Mouse (Mus musculus) heart, embryonic 15.5 days (tissue): ENCODE data around the gene Ebf1. TPM values are rescaled to one million over a fixed set of nuclear protein-coding genes. Genes with fewer than 3 reads are reported as not detected.

Experiments used
- ATAC-seq: fragments of 200-750 bp; cut with Nextera tagmentation; replicated peaks from 2 replicates; pipeline ENCODE4 v1.8.0; 2017; ENCODE audit warnings: low read depth, moderate TSS enrichment; ENCODE audit not compliant: insufficient number of reproducible peaks, insufficient read depth, low FRiP score
- H3K27ac ChIP-seq: fragments of 300-500 bp; sonication (generic); 2 replicates; pipeline ENCODE4 v1.5.1; 2015; ENCODE audit warnings: mild to moderate bottlenecking, inconsistent platforms
- H3K27me3 ChIP-seq: fragments of 300-500 bp; sonication (generic); 2 replicates; pipeline ENCODE4 v1.6.1; 2015; ENCODE audit warnings: inconsistent platforms
- H3K36me3 ChIP-seq: fragments of 300-500 bp; sonication (generic); 2 replicates; pipeline ENCODE4 v1.6.1; 2015; ENCODE audit warnings: mild to moderate bottlenecking, inconsistent platforms
- H3K4me1 ChIP-seq: fragments of 300-500 bp; sonication (generic); replicated peaks from 2 replicates; pipeline ENCODE4 v1.6.1; 2015; ENCODE audit warnings: inconsistent platforms
- H3K4me2 ChIP-seq: fragments of 300-500 bp; sonication (generic); 2 replicates; pipeline ENCODE4 v1.6.1; 2015; ENCODE audit warnings: inconsistent platforms, mild to moderate bottlenecking, moderate library complexity
- H3K4me3 ChIP-seq: fragments of 300-500 bp; sonication (generic); 2 replicates; pipeline ENCODE4 v1.5.1; 2015; ENCODE audit warnings: mild to moderate bottlenecking, inconsistent platforms
- H3K9ac ChIP-seq: fragments of 300-500 bp; sonication (generic); 2 replicates; pipeline ENCODE4 v1.6.1; 2015; ENCODE audit warnings: mild to moderate bottlenecking, inconsistent platforms
- H3K9me3 ChIP-seq: fragments of 300-500 bp; sonication (generic); replicated peaks from 2 replicates; pipeline ENCODE4 v1.6.1; 2016; ENCODE audit warnings: inconsistent platforms
- WGBS: fragments of 180-500 bp; shearing (Covaris S2); methylation state at CpG from one replicate; pipeline ENCODE4 v1.1.7; 2015; ENCODE audit warnings: mixed read lengths; 5-methylcytosine and 5-hydroxymethylcytosine counted together
- polyA plus RNA-seq: library from polyadenylated mRNA; unstranded; fragments of >200 nt; fragmentation: Nextera tagmentation; extraction: Ambion mirVana; gene quantifications from 2 replicates; pipeline ENCODE4 v1.2.1, GENCODE M21; 2015

The Ebf1 gene
- polyA plus RNA-seq, 1 experiment from 2014 or later, result 16.8 TPM

DNA sequence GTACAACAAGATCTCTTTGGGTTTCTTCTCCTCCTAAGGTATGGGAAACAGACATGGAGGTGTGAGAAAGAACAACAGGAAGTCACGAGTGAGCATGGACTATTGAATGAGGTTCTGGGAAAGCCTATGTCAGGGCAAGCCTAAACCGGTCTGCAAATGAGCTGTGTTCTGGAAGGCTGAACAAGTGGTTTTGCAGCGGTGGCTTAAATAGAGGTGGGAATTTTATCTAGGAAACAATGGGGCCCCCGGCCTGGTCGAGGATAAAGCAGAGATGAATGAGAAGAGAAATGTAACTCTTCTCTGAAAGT, 73.1 kb downstream of the Ebf1 start:
- no peak overlapping the region for H3K4me3 ChIP-seq
- ATAC-seq, result no peak
- 66% methylated on average over 5 of the region's 5 CpGs for WGBS
- no peak overlapping the region for H3K9ac ChIP-seq
- no peak overlapping the region for H3K27ac ChIP-seq
- H3K4me1 ChIP-seq, result peaks cover 16% of the 10 kb centered on the region
- H3K4me2 ChIP-seq, result no peak overlapping the region
- no peaks in the 10 kb centered on the region for H3K27me3 ChIP-seq
- no peaks in the 10 kb centered on the region for H3K36me3 ChIP-seq
- H3K9me3 ChIP-seq, result no peaks in the 10 kb centered on the region

DNA sequence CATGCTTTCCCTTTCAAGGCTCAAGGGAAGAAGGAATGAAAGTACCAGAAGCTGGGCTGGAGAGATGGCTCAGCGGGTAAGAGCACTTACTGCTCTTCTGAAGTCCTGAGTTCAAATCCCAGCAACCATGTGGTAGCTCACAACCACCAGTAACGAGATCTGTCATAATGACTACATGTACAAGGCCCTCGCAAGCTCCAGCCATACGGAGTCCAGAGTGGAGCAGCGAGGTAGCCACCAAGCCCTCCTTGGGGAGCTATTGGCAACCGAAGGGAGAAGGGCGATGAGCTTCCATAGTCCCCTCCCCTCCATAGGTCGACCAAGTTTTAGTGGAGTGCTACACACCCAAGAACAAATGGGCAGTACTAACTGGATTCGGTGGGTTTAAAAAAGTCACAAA, 78.3 kb downstream of the Ebf1 start:
- Histone ChIP-seq H3K9ac (no peak overlapping the region), H3K36me3 (no peaks in the 10 kb centered on the region), H3K4me2 (no peak overlapping the region), H3K4me3 (no peak overlapping the region), H3K4me1 (peaks cover 8% of the 10 kb centered on the region), H3K9me3 (no peaks in the 10 kb centered on the region), H3K27ac (no peak overlapping the region), H3K27me3 (no peaks in the 10 kb centered on the region)
- WGBS, result 92% methylated on average over 9 of the region's 9 CpGs
- no peak for ATAC-seq

DNA sequence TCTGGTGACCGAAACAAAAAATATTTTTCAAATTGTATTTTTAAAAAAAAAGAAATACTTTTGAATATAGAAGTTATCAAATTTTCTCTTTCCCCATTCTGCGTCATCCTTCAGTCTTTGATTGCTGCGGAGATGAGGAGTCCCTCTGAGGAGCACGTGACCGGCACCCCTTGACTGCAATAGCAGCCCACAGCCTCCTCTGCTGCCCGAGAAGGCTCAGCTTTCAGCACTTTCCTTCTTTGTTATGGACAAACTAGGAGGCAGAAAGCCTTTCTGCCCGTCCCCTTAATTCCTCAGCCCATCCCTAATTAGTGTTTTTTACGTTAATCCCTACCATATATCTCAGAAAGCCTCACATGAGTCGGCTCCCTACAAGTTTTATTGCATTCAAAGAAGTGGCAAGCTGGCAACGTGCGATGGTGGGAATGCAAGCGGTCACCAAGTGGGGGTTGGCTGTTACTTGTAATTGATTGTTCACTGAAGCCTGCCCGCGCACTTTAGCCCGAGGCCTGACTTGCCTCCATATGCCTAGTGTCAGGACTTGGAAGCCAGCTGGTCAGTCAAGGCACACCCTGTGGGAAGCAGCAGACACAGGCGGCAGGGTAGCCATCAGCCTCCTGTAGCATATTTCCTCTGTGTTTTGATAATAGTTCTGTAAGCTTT, 79.6 kb downstream of the Ebf1 start:
- Histone ChIP-seq H3K27me3 (no peaks in the 10 kb centered on the region), H3K4me3 (peak overlapping the region; percentile 13), H3K4me2 (peak overlapping the region; percentile 49), H3K4me1 (peaks cover 8% of the 10 kb centered on the region; the same call in 1 of the 2 replicates), H3K9me3 (no peaks in the 10 kb centered on the region), H3K9ac (no peak overlapping the region), H3K27ac (no peak overlapping the region), H3K36me3 (no peaks in the 10 kb centered on the region)
- no peak for ATAC-seq
- 17% methylated on average over 16 of the region's 16 CpGs for WGBS

DNA sequence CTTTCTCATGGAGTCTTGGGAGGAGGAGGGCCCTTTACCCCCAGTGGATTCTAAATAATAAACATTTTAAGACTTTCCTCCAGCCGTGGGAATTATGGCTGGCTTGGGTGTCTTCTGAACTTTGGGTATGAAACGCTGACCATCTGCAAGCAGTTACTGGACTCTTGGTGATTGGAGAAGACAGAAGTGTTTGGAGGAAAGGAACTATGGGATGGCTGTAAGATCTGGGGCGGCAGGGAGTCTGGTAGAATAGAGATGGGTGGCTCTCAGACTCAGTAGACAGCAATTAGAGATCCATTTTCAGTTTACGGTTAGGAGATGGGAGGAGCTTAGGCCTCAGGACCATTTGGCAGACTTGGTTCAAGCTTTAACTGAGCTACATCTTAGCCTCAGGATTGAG, 83.1 kb downstream of the Ebf1 start:
- Histone ChIP-seq H3K9me3 (no peaks in the 10 kb centered on the region), H3K4me1 (peaks cover 8% of the 10 kb centered on the region; the same call in 1 of the 2 replicates), H3K4me3 (no peak overlapping the region), H3K4me2 (no peak overlapping the region), H3K27ac (no peak overlapping the region), H3K9ac (no peak overlapping the region), H3K27me3 (no peaks in the 10 kb centered on the region), H3K36me3 (no peaks in the 10 kb centered on the region)
- 71% methylated on average over 4 of the region's 4 CpGs for WGBS
- no peak for ATAC-seq

DNA sequence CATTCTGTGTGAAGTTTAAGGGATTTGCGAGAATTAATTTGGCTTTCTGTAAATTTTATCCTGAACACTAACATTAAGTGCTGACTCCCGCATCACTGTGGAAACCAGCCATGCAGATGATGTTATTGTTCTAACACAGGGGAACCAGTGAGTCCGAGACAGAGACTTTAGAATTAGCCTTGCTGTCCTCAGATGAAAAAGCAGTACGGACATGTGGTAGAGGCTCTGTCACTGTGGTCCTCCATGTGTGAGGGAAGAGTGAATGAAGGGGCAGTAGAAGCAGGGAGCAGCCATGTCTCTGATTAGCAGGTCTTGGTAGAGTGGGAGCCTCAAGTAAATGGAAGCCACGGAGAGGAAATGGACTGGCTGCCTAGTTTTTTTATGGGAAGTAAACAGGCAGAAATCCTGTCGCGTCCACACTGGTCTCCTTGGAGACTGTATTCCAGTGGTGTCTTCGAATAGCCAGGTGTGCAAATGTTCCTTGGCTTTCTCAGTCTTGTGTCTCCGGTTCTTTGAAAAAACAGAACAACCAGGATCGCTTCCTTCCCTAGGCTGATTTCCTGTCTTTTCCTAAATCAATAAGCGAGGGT, 84.2 kb downstream of the Ebf1 start:
- H3K36me3 ChIP-seq, result no peaks in the 10 kb centered on the region
- peaks cover 8% of the 10 kb centered on the region; the same call in 1 of the 2 replicates for H3K4me1 ChIP-seq
- no peak overlapping the region for H3K4me2 ChIP-seq
- H3K9ac ChIP-seq, result no peak overlapping the region
- H3K4me3 ChIP-seq, result no peak overlapping the region
- ATAC-seq, result no peak
- H3K9me3 ChIP-seq, result no peaks in the 10 kb centered on the region
- 58% methylated on average over 11 of the region's 11 CpGs for WGBS
- H3K27ac ChIP-seq, result no peak overlapping the region
- no peaks in the 10 kb centered on the region for H3K27me3 ChIP-seq

DNA sequence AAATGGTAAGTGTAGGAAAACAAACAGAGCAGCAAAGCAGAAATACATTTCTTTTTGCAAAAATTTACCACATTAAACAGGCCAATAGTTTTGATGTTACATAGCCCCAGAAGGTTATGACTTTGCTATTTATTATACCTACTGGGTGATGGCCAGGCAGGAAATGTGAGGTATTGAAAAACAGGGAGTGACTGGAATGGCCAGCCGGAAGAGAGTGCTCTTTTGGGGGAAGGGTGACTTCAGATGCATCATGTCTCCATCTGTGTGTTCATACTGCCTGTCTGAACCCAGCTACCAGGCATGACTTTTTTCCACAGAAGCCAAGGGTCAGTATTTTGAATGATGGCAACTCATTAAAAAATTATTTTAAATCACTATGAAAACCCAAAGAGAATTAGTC, 84.7 kb downstream of the Ebf1 start:
- H3K27me3 ChIP-seq, result no peaks in the 10 kb centered on the region
- H3K9me3 ChIP-seq, result no peaks in the 10 kb centered on the region
- WGBS, result 69% methylated on average over 1 of the region's 1 CpGs
- peaks cover 5% of the 10 kb centered on the region; the same call in 1 of the 2 replicates for H3K4me1 ChIP-seq
- no peak overlapping the region for H3K9ac ChIP-seq
- no peak overlapping the region for H3K4me3 ChIP-seq
- H3K36me3 ChIP-seq, result no peaks in the 10 kb centered on the region
- no peak overlapping the region for H3K27ac ChIP-seq
- ATAC-seq, result no peak
- H3K4me2 ChIP-seq, result no peak overlapping the region

DNA sequence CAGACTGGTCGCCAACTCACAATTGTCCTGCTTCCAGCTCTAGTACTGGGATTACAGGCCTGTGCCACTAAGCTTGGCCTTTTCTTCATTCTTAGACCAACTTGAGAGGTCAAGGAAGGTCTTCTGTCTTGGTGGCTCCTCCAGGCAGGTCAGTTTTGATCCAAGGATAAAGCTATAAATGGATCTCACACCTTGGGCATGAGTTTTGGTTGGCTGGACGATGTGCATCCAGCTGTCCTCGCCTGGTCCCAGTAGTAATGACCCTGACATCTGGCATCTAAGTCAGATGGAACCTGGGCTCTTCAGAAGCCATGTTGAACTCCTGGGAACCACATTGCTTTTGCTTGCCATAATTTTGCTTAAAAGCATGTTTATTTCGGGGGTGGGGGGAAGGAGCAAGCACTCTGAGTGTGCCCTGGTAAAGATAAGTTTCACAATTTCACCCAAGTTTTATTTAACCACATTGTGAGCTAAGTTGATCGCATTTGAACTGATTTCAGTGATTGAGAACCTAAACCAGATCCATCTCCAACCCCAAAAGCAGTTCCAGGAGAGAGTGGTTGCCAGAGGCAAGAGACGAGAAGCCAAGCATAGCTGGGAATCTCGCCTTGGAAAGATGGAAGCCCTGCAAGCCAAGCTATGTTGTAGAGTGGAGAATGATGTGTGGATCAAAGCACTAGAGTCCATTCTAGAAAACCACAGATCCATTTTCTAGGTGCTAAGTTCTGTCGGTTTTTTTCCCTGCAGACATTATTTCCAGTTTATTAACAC, 85.8 kb downstream of the Ebf1 start:
- H3K9me3 ChIP-seq, result no peaks in the 10 kb centered on the region
- no peaks in the 10 kb centered on the region for H3K36me3 ChIP-seq
- ATAC-seq, result no peak
- no peak overlapping the region for H3K9ac ChIP-seq
- H3K4me2 ChIP-seq, result no peak overlapping the region
- H3K27ac ChIP-seq, result no peak overlapping the region
- H3K4me1 ChIP-seq, result peaks cover 11% of the 10 kb centered on the region
- WGBS, result 80% methylated on average over 8 of the region's 8 CpGs
- H3K27me3 ChIP-seq, result no peaks in the 10 kb centered on the region
- H3K4me3 ChIP-seq, result no peak overlapping the region

DNA sequence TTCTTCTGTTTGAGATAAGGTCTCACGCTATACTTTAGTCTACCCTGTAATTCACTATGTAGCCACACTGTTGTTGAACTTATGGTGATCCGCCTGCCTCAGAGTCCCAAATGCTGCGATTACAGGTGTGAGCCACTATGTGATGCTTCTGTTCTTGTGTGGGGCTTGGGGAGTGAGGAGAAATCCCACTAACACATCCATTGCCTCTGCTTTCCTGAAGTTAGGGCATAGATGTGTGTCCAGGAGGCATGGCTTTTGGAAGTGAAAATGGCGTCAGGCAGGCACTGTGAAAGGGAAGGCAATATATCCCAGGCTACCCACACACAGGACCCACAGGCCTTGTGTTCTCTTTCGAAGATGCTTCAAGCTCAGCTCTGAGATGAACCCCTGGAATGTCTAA, 86.8 kb downstream of the Ebf1 start:
- no peaks in the 10 kb centered on the region for H3K27me3 ChIP-seq
- WGBS, result 85% methylated on average over 5 of the region's 5 CpGs

DNA sequence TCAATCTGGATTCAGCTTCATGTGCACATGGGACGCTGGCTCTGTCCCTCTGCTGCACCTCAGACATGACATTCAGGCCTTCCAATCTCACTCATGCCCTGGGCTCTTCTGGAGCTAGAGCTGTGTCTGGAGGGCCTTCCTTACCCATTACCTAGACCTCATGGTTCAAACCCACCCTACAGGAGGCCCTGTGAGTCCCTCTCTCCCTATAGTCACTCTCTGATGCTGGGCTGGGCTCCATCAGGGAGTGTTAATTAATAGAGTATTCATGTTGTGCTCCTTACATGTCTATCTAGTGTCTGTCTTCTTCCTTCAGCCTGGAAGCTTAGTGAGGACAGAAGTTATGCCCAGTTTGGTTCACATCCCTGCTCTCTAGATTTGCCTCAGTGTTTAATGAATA, 88.7 kb downstream of the Ebf1 start:
- no peaks in the 10 kb centered on the region for H3K36me3 ChIP-seq
- peaks cover 12% of the 10 kb centered on the region for H3K4me1 ChIP-seq
- no peak overlapping the region for H3K27ac ChIP-seq
- H3K4me2 ChIP-seq, result no peak overlapping the region
- H3K27me3 ChIP-seq, result no peaks in the 10 kb centered on the region
- H3K4me3 ChIP-seq, result no peak overlapping the region
- H3K9ac ChIP-seq, result no peak overlapping the region
- 94% methylated on average over 1 of the region's 1 CpGs for WGBS
- no peaks in the 10 kb centered on the region for H3K9me3 ChIP-seq
- ATAC-seq, result no peak

More for the DNA sequence above, 86.8 kb downstream of the Ebf1 start:
- no peak overlapping the region for H3K4me3 ChIP-seq
- H3K27ac ChIP-seq, result no peak overlapping the region
- H3K9ac ChIP-seq, result no peak overlapping the region
- H3K4me2 ChIP-seq, result no peak overlapping the region
- no peaks in the 10 kb centered on the region for H3K36me3 ChIP-seq
- no peaks in the 10 kb centered on the region for H3K9me3 ChIP-seq
- peaks cover 12% of the 10 kb centered on the region for H3K4me1 ChIP-seq
- no peak for ATAC-seq

DNA sequence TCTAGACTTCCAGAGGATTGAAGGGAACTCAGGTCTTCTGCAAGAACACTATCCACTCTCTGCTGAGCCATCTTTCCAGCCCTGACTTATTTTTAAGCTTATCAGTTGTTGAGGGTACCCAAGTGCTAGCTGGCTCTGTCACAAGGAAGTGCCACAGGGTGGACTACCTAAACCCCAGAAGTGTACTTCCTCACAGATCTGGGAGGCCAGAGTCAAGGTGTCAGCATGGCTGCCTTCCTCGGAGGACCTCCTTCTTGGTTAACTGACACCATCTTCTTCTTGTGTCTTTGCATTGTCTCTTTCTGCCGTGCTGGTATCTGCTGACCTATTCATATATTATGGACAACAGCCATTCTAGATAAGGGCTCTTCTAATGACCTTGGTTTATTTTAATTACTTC, 89.3 kb downstream of the Ebf1 start:
- no peak overlapping the region for H3K4me3 ChIP-seq
- no peak overlapping the region for H3K9ac ChIP-seq
- H3K9me3 ChIP-seq, result no peaks in the 10 kb centered on the region
- H3K27me3 ChIP-seq, result no peaks in the 10 kb centered on the region
- H3K4me1 ChIP-seq, result peaks cover 12% of the 10 kb centered on the region
- H3K27ac ChIP-seq, result 0 out of 2 replicates have a peak overlapping the region, but pooled peaks have one; percentile 27
- 59% methylated on average over 2 of the region's 2 CpGs for WGBS
- ATAC-seq, result no peak
- no peaks in the 10 kb centered on the region for H3K36me3 ChIP-seq
- no peak overlapping the region for H3K4me2 ChIP-seq

DNA sequence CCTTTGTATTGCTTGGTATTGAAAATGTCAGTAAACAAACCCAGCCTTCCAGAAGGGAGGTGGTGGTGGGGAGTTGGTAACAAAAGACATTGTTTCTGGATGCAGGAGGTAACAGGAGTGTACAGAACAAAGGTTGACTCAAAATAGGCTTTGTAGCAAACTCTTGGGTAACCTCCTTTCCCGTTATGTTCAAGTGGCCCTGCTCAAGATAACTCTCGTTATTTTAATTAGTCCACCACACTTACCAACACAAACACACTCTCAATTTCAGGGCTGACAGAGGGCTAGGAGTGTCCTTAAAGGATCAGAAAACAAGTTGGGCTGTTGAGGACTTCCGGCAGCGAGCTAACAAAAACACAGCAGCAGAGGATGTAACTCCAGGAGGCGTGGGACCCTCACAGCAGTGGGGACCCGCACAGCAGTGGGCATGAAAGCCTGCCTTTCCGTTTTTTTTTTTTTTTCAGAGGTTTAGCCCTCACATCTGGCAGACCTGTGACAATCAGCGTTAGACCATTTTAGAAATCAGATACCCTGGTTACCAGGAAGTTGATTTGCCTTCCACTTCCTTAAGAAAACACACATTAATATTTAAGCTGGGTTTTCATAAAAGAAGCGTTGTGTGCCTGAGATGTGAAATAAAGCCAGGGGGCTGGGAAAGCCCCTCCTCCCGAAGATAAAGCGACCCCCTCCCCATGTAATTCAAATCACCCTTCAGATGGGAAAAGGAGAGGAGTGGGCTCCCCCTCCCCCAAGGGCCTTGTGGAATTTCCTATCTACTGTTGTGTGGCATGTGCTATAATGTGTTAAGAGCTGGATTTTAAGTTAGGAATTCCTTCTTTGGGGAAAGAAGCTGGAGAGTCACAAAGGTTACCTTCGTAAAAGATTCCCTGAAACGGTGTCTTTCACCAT, 90.5 kb downstream of the Ebf1 start:
- Histone ChIP-seq H3K4me1 (peaks cover 12% of the 10 kb centered on the region), H3K27ac (peak overlapping the region; percentile 66), H3K4me2 (peak overlapping the region; percentile 49), H3K4me3 (0 out of 2 replicates have a peak overlapping the region, but pooled peaks have one; percentile 10), H3K9ac (no peak overlapping the region), H3K9me3 (no peaks in the 10 kb centered on the region), H3K36me3 (no peaks in the 10 kb centered on the region), H3K27me3 (no peaks in the 10 kb centered on the region)
- ATAC-seq, result no peak
- WGBS, result 15% methylated on average over 13 of the region's 13 CpGs
